Mouse (Mus musculus) gastrocnemius, adult 8-10 months (tissue): ENCODE measurements around the gene March8. TPM values are rescaled to one million over a fixed set of nuclear protein-coding genes. Genes with fewer than 3 reads are reported as not detected.

Experiments
- total RNA-seq, 4 experiments: library from RNA; stranded (reverse); gene quantifications; 2 replicates each; pipeline ENCODE4 v1.2.4; 2022

March8 gene
- total RNA-seq, 4 experiments from 2014 or later: 24.6 to 36.1 (median 30.6) TPM

Other genes starting within 250 kb of the March8 start
- 10 to 100 TPM; 49.2 to 71.6 (median 52.8) TPM for gene Tmcc1, start 144.5 kb upstream of the March8 start, total RNA-seq
- 10 to 100 TPM; 22.4 to 26.0 (median 23.4) TPM for gene Washc2, start 130.0 kb upstream of the March8 start, total RNA-seq
- gene Zfand4, start 73.8 kb upstream of the March8 start, total RNA-seq: under 1 TPM; 0.16 to 0.88 (median 0.58) TPM
- gene Alox5, start 123.2 kb downstream of the March8 start, total RNA-seq: under 1 TPM; 0.87 to 0.94 (median 0.91) TPM
- gene Olfr211, start 151.1 kb downstream of the March8 start, total RNA-seq: not detected
- under 1 TPM in 1 of 4 experiments, not detected in 3; 0.10 TPM for gene Olfr212, start 168.5 kb downstream of the March8 start, total RNA-seq
- not detected for gene Olfr213, start 200.4 kb downstream of the March8 start, total RNA-seq
- gene Gm5580, start 213.1 kb downstream of the March8 start, total RNA-seq: 1 to 10 TPM in 3 of 4 experiments, under 1 TPM in 1; 0.89 to 2.2 (median 1.4) TPM
- not detected for gene Olfr214, start 216.2 kb downstream of the March8 start, total RNA-seq
- not detected for gene Olfr215, start 246.2 kb downstream of the March8 start, total RNA-seq